Mouse (Mus musculus): Measurements from ENCODE around the gene Upk3a.

Gene Upk3a

GRCm38 (mm10) chr15:85016951-85017664 lies at the start of gene Upk3a:
Gene Upk3a (plus strand): TSS chr15:85017141.
- in situ Hi-C loops (cut with MboI; ENCODE audit: low pct_unique_long_range_greater_than_20kb in 1 of 2, low sequenced_read_pairs in 2 of 2, unreplicated experiment in 1 of 2) = no loop called here

GRCm38 (mm10) chr15:84968534-84968933 lies 48.4 kb upstream of the Upk3a start:
- in situ Hi-C loops (cut with MboI; ENCODE audit: low pct_unique_long_range_greater_than_20kb in 1 of 2, low sequenced_read_pairs in 2 of 2, unreplicated experiment in 1 of 2) = no loop called here

- in situ Hi-C loops (cut with MboI; ENCODE audit: low pct_unique_long_range_greater_than_20kb in 1 of 2, low sequenced_read_pairs in 2 of 2, unreplicated experiment in 1 of 2) = no loop called here
Measured at GRCm38 (mm10) chr15:84972860-84973543, 43.9 kb upstream of the Upk3a start.

- in situ Hi-C loops (cut with MboI; ENCODE audit: low pct_unique_long_range_greater_than_20kb in 1 of 2, low sequenced_read_pairs in 2 of 2, unreplicated experiment in 1 of 2) = no loop called here
Measured at GRCm38 (mm10) chr15:84973544-84973871, 43.4 kb upstream of the Upk3a start.

- in situ Hi-C loops (cut with MboI; ENCODE audit: low pct_unique_long_range_greater_than_20kb in 1 of 2, low sequenced_read_pairs in 2 of 2, unreplicated experiment in 1 of 2) = no loop called here
Measured at GRCm38 (mm10) chr15:84975729-84976128, 41.2 kb upstream of the Upk3a start.

- in situ Hi-C loops (cut with MboI; ENCODE audit: low pct_unique_long_range_greater_than_20kb in 1 of 2, low sequenced_read_pairs in 2 of 2, unreplicated experiment in 1 of 2) = no loop called here
Measured at GRCm38 (mm10) chr15:84981609-84982313, 35.2 kb upstream of the Upk3a start.

- in situ Hi-C loops (cut with MboI; ENCODE audit: low pct_unique_long_range_greater_than_20kb in 1 of 2, low sequenced_read_pairs in 2 of 2, unreplicated experiment in 1 of 2) = no loop called here
Measured at GRCm38 (mm10) chr15:84982888-84983287, 34.1 kb upstream of the Upk3a start.

GRCm38 (mm10) chr15:84983721-84984120 lies 33.2 kb upstream of the Upk3a start:
- in situ Hi-C loops (cut with MboI; ENCODE audit: low pct_unique_long_range_greater_than_20kb in 1 of 2, low sequenced_read_pairs in 2 of 2, unreplicated experiment in 1 of 2) = no loop called here

- in situ Hi-C loops (cut with MboI; ENCODE audit: low pct_unique_long_range_greater_than_20kb in 1 of 2, low sequenced_read_pairs in 2 of 2, unreplicated experiment in 1 of 2) = no loop called here
Measured at GRCm38 (mm10) chr15:84985516-84986160, 31.3 kb upstream of the Upk3a start.

- in situ Hi-C loops (cut with MboI; ENCODE audit: low pct_unique_long_range_greater_than_20kb in 1 of 2, low sequenced_read_pairs in 2 of 2, unreplicated experiment in 1 of 2) = no loop called here
Measured at GRCm38 (mm10) chr15:84986171-84987019, 30.5 kb upstream of the Upk3a start.

GRCm38 (mm10) chr15:84987020-84987815 lies 29.7 kb upstream of the Upk3a start:
- in situ Hi-C loops (cut with MboI; ENCODE audit: low pct_unique_long_range_greater_than_20kb in 1 of 2, low sequenced_read_pairs in 2 of 2, unreplicated experiment in 1 of 2) = no loop called here

GRCm38 (mm10) chr15:84987874-84988825 lies 28.8 kb upstream of the Upk3a start, which contains the start of gene 5031439G07Rik:
Gene 5031439G07Rik (minus strand): TSS chr15:84988551.
- in situ Hi-C loops (cut with MboI; ENCODE audit: low pct_unique_long_range_greater_than_20kb in 1 of 2, low sequenced_read_pairs in 2 of 2, unreplicated experiment in 1 of 2) = no loop called here

- in situ Hi-C loops (cut with MboI; ENCODE audit: low pct_unique_long_range_greater_than_20kb in 1 of 2, low sequenced_read_pairs in 2 of 2, unreplicated experiment in 1 of 2) = no loop called here
Measured at GRCm38 (mm10) chr15:84989098-84989497, 27.8 kb upstream of the Upk3a start.

- in situ Hi-C loops (cut with MboI; ENCODE audit: low pct_unique_long_range_greater_than_20kb in 1 of 2, low sequenced_read_pairs in 2 of 2, unreplicated experiment in 1 of 2) = no loop called here
Measured at GRCm38 (mm10) chr15:84989771-84990170, 27.2 kb upstream of the Upk3a start.

GRCm38 (mm10) chr15:84994498-84994897 lies 22.4 kb upstream of the Upk3a start:
- in situ Hi-C loops (cut with MboI; ENCODE audit: low pct_unique_long_range_greater_than_20kb in 1 of 2, low sequenced_read_pairs in 2 of 2, unreplicated experiment in 1 of 2) = no loop called here

- in situ Hi-C loops (cut with MboI; ENCODE audit: low pct_unique_long_range_greater_than_20kb in 1 of 2, low sequenced_read_pairs in 2 of 2, unreplicated experiment in 1 of 2) = loop anchor here (5.0 kb wide), 2 partner anchors 77 to 238 kb away; no protein-coding TSS in a partner anchor
Measured at GRCm38 (mm10) chr15:84995041-84995440, 21.9 kb upstream of the Upk3a start.
